Mouse (Mus musculus) heart, postnatal 25 days (tissue): ENCODE measurements around the gene Misp. TPM values are rescaled to one million over a fixed set of nuclear protein-coding genes. Genes with fewer than 3 reads are reported as not detected.

Source experiments
- DNase-seq: peaks from one replicate; pipeline ENCODE4 v3.0.0; 2022; ENCODE audit warnings: low spot score
- intact Hi-C: fragments of 180-260 bp; cut with DNase I; formaldehyde crosslinking; loops from one replicate; pipeline ENCODE4 v1.15.1; 2025
- total RNA-seq, 2 experiments: library from RNA; stranded (reverse); gene quantifications; 2 replicates each; pipeline ENCODE4 v1.2.3; 2021

Gene Misp
- total RNA-seq, 2 experiments from 2014 or later, result 0.59 to 0.70 TPM

DNA sequence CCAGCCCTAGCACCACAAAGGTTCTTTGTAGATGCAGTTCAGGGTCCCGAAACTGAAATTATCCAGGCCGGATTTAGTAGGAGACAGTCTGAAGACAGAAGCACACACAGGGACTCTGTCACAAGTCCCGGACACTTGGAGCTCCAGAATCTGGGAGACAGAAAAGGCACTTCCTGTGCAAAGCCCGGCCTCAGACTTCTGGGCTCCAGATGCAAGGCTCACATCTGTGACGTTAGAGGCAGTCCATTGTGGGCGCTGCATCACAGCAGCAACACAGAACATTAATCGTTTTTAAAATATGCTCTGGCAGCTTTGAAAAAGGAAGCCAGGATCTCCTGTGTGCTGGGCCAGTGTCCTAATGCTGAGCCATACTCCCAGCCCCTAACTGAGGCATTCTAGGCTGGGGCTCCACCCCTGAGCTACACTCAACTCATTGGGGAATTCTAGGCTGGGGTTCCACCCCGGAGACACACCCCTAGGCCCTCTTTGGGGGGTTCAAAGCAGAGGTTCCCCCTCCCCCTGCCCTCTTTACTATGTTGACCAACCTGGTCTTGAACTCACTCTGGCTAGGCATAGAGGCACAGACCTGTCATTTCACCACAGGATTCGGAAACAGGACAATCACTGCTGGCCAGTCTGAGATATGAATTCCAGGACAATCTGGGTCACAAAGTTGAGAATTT lies 31.5 kb downstream of the Misp start:
- intact Hi-C loops, result loop anchor here (10.0 kb wide), 1 partner anchor 293 kb away; the partner anchor contains the start of genes Cbarp and Midn
- peak; percentile 52 for DNase-seq

GRCm38 (mm10) chr10:79852827-79853226 lies 32.0 kb downstream of the Misp start:
- no peak for DNase-seq
- intact Hi-C loops, result loop anchor here (10.0 kb wide), 1 partner anchor 292 kb away; the partner anchor contains the start of genes Cbarp and Midn

DNA sequence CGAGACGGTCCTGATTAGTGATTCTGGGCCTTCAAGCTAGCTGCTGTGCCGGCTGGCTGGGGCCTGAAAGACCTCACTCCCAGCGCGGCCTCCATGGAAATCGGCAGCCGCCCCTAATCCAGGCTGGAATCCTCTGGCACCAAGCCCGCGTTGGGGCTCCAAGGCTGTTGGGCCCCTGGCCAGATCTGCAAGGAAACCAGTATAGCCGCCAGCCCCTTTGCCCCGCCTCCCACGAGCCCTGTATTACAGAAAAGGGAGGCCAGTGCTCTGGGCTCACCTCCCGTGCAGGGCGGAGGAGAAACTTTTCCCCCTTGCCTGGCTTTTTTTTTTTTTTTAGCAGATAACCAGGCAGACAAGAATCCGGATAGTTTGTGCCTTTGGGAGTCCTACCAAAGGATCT lies 32.6 kb downstream of the Misp start:
- peak; percentile 93 for DNase-seq
- intact Hi-C loops, result loop anchor here (10.0 kb wide), 1 partner anchor 291 kb away; the partner anchor contains the start of genes Cbarp and Midn

DNA sequence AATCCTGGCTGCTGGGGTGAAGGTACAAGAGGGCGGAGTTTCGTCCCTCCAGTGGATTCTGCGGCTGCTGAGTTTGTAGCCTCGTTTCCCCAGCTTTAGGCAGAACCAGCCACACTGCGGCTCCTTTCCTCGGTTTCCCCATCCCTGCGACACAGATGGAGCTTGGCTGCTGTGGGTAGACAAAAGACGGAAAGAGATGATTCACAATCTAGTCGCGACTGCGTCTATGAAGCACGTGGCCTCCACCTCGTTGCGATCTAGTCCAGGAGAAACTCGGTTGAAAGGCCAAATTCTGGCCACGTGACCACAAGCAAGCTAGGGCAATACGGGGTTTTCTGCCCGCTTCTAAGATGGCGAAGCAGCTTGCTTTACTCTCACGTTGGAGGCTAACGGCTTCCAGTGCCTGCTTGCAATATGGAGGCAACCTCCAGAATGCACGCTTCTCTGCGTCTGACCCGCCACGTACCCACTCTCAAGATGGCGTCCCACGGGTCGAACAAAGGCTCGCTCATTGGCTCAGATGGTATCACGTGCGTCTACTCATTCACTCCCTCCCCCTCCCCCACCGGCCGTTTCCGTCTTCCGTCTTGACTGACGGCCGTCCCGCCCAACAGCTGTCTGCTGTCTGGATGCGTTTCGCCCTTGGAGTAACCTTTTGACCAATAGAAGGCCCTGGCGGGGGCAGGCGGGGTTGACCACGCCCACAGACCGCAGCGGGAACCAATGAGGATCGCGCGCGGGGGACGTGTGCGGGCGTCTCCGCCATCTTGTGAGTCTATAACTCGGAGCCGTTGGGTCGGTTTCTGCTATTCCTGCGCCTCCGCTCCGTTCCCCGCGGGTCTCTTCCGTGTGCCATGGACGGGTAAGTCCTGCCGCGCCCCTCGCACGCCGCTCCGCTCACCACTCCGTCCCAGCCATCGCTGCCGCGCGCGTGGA lies 33.3 kb downstream of the Misp start, which contains the start of gene Ptbp1:
Ptbp1 (plus strand) TSS at position 568 of the 936 bp plus-strand sequence.
- intact Hi-C loops, result loop anchor here (10.0 kb wide), 1 partner anchor 291 kb away; the partner anchor contains the start of genes Cbarp and Midn
- peak; percentile 98 for DNase-seq

GRCm38 (mm10) chr10:79854801-79855541 lies 34.2 kb downstream of the Misp start:
- intact Hi-C loops, result loop anchor here (10.0 kb wide), 1 partner anchor 290 kb away; the partner anchor contains the start of genes Cbarp and Midn
- peak; percentile 52 for DNase-seq

DNA sequence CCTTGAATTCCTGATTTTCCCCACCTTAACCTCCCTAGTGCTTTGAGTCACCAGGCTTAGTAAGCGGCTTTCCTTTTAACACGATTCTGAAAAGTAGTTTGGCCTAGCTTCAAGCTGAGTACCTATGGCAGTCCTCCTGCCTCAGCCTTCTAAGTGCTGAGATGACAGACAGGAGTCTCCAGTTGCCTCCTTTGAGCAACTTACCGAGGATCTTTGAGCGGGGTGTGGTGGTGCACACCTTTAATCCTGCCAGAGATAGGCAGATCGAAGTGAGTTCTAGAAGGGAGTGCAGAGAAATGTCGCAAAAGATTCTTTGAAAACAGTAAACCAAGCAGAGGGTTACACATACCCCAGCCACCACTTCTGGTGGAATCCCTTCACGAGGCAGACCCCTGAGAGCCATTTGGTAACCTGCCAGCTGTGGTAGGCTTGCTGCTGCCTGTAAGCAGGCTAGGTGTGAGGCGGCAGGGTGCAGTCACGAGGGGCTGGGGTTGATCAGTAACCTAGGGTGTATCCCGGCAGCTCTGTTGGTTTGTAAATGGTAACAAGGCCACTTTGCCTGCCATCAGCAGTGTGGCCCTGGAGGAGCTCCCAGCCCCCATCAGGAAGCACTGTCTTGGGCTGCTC lies 34.9 kb downstream of the Misp start:
- DNase-seq, result no peak
- intact Hi-C loops, result loop anchor here (2.0 to 10.0 kb wide), 2 partner anchors 15 to 289 kb away; partner anchors contain the start of genes Cbarp and Midn

DNA sequence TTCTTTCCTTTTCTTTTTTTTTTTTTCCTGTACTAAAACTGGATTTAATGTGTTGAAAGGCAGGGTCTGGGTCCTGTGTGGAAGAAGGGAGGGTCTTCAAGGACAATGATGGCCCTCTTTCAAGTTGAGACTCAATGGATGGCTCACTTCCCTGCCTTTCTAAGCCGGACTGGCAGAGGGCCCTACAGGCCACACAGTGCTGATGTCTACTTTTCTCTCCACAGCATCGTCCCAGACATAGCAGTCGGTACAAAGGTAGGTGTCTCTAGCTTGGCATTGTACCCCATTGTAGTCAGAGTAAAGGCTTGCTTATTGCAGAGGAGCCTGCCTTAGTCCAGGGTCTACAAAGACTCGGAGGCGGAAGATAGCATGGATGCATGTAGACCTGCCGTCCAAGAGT lies 35.5 kb downstream of the Misp start:
- intact Hi-C loops, result loop anchor here (2.0 to 10.0 kb wide), 2 partner anchors 15 to 289 kb away; partner anchors contain the start of genes Cbarp and Midn
- no peak for DNase-seq

DNA sequence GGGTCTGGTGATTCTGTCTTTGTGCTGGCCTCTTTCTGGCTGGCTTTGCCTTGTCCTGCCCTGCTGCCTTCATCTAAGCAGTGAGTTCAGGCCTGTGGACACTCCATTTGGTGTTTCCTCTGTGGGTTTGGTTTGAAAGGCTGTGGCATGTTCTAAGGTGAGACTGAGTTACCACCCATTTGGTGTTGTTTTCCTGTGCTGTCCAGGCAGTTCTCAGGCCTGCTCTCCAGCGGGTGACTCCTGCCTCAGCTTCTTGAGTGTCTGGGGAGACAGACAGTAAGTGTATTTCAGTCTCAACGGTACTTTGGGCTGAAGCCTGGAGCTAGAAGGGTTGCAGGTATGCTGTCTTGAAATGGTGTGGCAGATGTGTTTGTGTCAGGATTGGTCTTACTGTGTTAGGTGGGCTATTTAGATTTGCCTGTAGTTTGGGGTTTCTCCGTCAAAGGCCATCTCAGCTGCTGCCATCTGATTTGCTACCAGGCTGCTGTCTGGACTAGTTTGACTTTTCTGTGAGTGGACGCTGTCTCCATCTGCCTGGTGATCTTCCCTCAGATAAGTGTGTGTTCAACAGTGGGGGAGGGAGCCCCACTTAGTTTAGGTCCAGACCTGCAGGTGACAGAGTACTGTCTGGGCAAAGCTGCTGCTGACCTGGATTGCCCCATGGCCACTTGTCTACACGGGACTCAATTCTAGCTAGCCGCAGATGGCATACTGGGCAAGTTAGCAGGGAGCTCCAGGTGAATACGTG lies 36.1 kb downstream of the Misp start:
- no peak for DNase-seq
- intact Hi-C loops, result loop anchor here (2.0 to 10.0 kb wide), 2 partner anchors 16 to 288 kb away; partner anchors contain the start of genes Cbarp and Midn

DNA sequence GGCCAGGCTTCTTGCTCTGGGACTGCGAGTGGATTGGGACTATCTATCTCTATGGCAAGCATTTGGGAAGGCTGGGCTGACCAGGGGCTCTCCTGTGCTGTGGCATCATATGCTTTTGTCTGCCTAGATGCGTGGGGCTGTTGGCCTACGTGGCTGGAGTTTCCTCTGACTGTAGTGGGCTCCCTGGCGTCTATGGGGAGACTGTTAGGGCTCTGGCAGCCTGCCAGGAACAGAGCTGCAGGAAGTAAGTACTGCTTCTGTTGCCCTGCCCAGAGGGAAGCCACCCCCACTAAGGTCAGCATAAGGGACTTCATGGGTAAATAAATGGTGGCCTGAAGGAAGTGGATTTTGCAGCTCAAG lies 36.6 kb downstream of the Misp start:
- intact Hi-C loops, result loop anchor here (2.0 to 10.0 kb wide), 2 partner anchors 17 to 287 kb away; partner anchors contain the start of genes Cbarp and Midn
- DNase-seq, result peak; percentile 68

GRCm38 (mm10) chr10:79857894-79858293 lies 37.1 kb downstream of the Misp start:
- intact Hi-C loops, result loop anchor here (2.0 to 10.0 kb wide), 2 partner anchors 17 to 287 kb away; partner anchors contain the start of genes Cbarp and Midn
- DNase-seq, result no peak

- no peak for DNase-seq
- intact Hi-C loops, result loop anchor here (10.0 kb wide), 1 partner anchor 286 kb away; the partner anchor contains the start of genes Cbarp and Midn
Measured at GRCm38 (mm10) chr10:79858416-79859074, 37.8 kb downstream of the Misp start.

DNA sequence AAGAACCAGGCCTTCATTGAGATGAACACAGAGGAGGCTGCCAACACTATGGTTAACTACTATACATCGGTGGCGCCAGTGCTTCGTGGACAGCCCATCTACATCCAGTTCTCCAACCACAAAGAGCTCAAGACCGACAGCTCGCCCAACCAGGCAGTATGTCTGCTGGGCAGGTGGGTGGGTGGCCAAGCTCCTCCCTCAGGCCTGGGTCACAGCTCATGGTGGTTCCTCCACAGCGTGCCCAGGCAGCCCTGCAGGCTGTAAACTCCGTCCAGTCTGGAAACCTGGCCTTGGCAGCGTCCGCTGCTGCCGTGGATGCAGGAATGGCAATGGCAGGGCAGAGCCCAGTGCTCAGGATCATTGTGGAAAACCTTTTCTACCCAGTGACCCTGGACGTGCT lies 38.3 kb downstream of the Misp start:
- DNase-seq, result no peak
- intact Hi-C loops, result loop anchor here (10.0 kb wide), 1 partner anchor 286 kb away; the partner anchor contains the start of genes Cbarp and Midn

GRCm38 (mm10) chr10:79860079-79860911 lies 39.5 kb downstream of the Misp start:
- no peak for DNase-seq
- intact Hi-C loops, result no loop called here

- DNase-seq, result no peak
- intact Hi-C loops, result no loop called here
Measured at GRCm38 (mm10) chr10:79861230-79862048, 40.6 kb downstream of the Misp start.

- DNase-seq, result no peak
- intact Hi-C loops, result no loop called here
Measured at GRCm38 (mm10) chr10:79862049-79862788, 41.4 kb downstream of the Misp start.
